Mouse (Mus musculus) liver, adult 2 months (tissue): Measurements from ENCODE around the gene Fars2. TPM values are rescaled to one million over a fixed set of nuclear protein-coding genes. Genes with fewer than 3 reads are reported as not detected.

Experiments
- DNase-seq: peaks from one replicate; pipeline ENCODE4 v3.0.0-alpha.2; 2011; ENCODE audit warnings: low read depth, low spot score; ENCODE audit errors: extremely low read depth
- H3K27ac ChIP-seq: fragments of 200-500 bp; replicated peaks from 2 replicates; pipeline ENCODE4 v1.5.1; 2012; ENCODE audit warnings: low read depth, mild to moderate bottlenecking, control low read depth, inconsistent platforms, low read length; ENCODE audit not compliant: insufficient read depth
- H3K27me3 ChIP-seq: fragments of 200-500 bp; 2 replicates; pipeline ENCODE4 v1.6.1; 2012; ENCODE audit warnings: mild to moderate bottlenecking, moderate library complexity, low read length, inconsistent platforms; ENCODE audit not compliant: control insufficient read depth, insufficient read depth
- H3K36me3 ChIP-seq: fragments of 200-500 bp; 2 replicates; pipeline ENCODE4 v1.6.1; 2012; ENCODE audit warnings: low read length, inconsistent platforms; ENCODE audit not compliant: control insufficient read depth, insufficient read depth
- H3K4me1 ChIP-seq: fragments of 200-500 bp; 2 replicates; pipeline ENCODE4 v1.6.1; 2011; ENCODE audit warnings: low read length; ENCODE audit not compliant: control insufficient read depth, insufficient read depth
- H3K4me3 ChIP-seq: fragments of 200-500 bp; 2 replicates; pipeline ENCODE4 v1.5.1; 2011; ENCODE audit warnings: low read depth, mild to moderate bottlenecking, control low read depth, low read length, moderate library complexity; ENCODE audit not compliant: insufficient read depth
- H3K79me2 ChIP-seq: fragments of 200-500 bp; 2 replicates; pipeline ENCODE4 v1.6.1; 2012; ENCODE audit warnings: inconsistent platforms, mild to moderate bottlenecking, low read length, moderate library complexity; ENCODE audit not compliant: control insufficient read depth, insufficient read depth
- H3K9ac ChIP-seq: fragments of 200-500 bp; 2 replicates; pipeline ENCODE4 v1.6.1; 2012; ENCODE audit warnings: low read depth, mild to moderate bottlenecking, control low read depth, inconsistent platforms, low read length
- CTCF ChIP-seq: fragments of 200-500 bp; IDR thresholded peaks from 2 replicates; pipeline ENCODE4 v1.5.1; 2011; ENCODE audit warnings: low read depth, low read length, control low read depth
- POLR2A ChIP-seq: fragments of 200-500 bp; IDR thresholded peaks from 2 replicates; pipeline ENCODE4 v1.6.1; 2011; ENCODE audit warnings: low read length, control low read depth; ENCODE audit not compliant: insufficient read depth; ENCODE audit errors: extremely low read depth
- WGBS: fragments of 180-500 bp; shearing (Covaris S2); methylation state at CpG from one replicate; pipeline ENCODE4 v1.1.7; 2018; 5-methylcytosine and 5-hydroxymethylcytosine counted together
- polyA plus RNA-seq: library from polyadenylated mRNA; depleted of rRNA; stranded (reverse); fragments of >200 nt; gene quantifications from 2 replicates; pipeline ENCODE4 v1.2.3, GENCODE M21; 2012
- total RNA-seq: library from RNA; depleted of rRNA; stranded (reverse); fragments of >200 nt; gene quantifications from 2 replicates; pipeline ENCODE4 v1.2.3, GENCODE M21; 2014

Fars2 gene
- total and polyA plus RNA-seq, 2 experiments, result 47.1 to 58.4 TPM

- no peak overlapping the region for H3K9ac ChIP-seq
- H3K36me3 ChIP-seq, result no peaks in the 10 kb centered on the region; the same call in 1 of the 2 replicates
- no peak overlapping the region for H3K27ac ChIP-seq
- no peaks in the 10 kb centered on the region; the same call in 1 of the 2 replicates for H3K4me1 ChIP-seq
- no peak overlapping the region for H3K4me3 ChIP-seq
- no peaks in the 10 kb centered on the region; the same call in 1 of the 2 replicates for H3K79me2 ChIP-seq
- no peak for DNase-seq
- TF ChIP-seq CTCF (no peak), POLR2A (no peak)
- H3K27me3 ChIP-seq, result no peaks in the 10 kb centered on the region
- 85% methylated on average over 4 of the region's 4 CpGs for WGBS
These were observed 83.2 kb downstream of the Fars2 start for GRCm38 (mm10) chr13:36200453-36200852.

- Histone ChIP-seq H3K4me3 (no peak overlapping the region), H3K27ac (no peak overlapping the region), H3K9ac (no peak overlapping the region), H3K27me3 (no peaks in the 10 kb centered on the region), H3K79me2 (no peaks in the 10 kb centered on the region; the same call in 1 of the 2 replicates), H3K4me1 (no peaks in the 10 kb centered on the region; the same call in 1 of the 2 replicates), H3K36me3 (no peaks in the 10 kb centered on the region; the same call in 1 of the 2 replicates)
- WGBS, result 80% methylated on average over 2 of the region's 2 CpGs
- no peak for TF ChIP-seq CTCF
- TF ChIP-seq POLR2A, result no peak
- no peak for DNase-seq
These were observed 85.3 kb downstream of the Fars2 start for GRCm38 (mm10) chr13:36202496-36202895.

GRCm38 (mm10) chr13:36203014-36203413 lies 85.8 kb downstream of the Fars2 start:
- Histone ChIP-seq H3K27me3 (no peaks in the 10 kb centered on the region), H3K4me3 (no peak overlapping the region), H3K27ac (no peak overlapping the region), H3K9ac (no peak overlapping the region), H3K79me2 (no peaks in the 10 kb centered on the region; the same call in 1 of the 2 replicates), H3K4me1 (no peaks in the 10 kb centered on the region; the same call in 1 of the 2 replicates), H3K36me3 (no peaks in the 10 kb centered on the region; the same call in 1 of the 2 replicates)
- no peak for DNase-seq
- no peak for TF ChIP-seq POLR2A
- no peak for TF ChIP-seq CTCF
- 90% methylated on average over 6 of the region's 6 CpGs for WGBS

- DNase-seq, result no peak
- TF ChIP-seq POLR2A (no peak), CTCF (no peak)
- no peaks in the 10 kb centered on the region; the same call in 1 of the 2 replicates for H3K79me2 ChIP-seq
- WGBS, result 91% methylated on average over 3 of the region's 3 CpGs
- H3K27me3 ChIP-seq, result no peaks in the 10 kb centered on the region
- no peak overlapping the region for H3K27ac ChIP-seq
- no peaks in the 10 kb centered on the region; the same call in 1 of the 2 replicates for H3K4me1 ChIP-seq
- no peak overlapping the region for H3K4me3 ChIP-seq
- H3K36me3 ChIP-seq, result no peaks in the 10 kb centered on the region; the same call in 1 of the 2 replicates
- H3K9ac ChIP-seq, result no peak overlapping the region
These were observed 87.1 kb downstream of the Fars2 start for GRCm38 (mm10) chr13:36204320-36204719.

DNA sequence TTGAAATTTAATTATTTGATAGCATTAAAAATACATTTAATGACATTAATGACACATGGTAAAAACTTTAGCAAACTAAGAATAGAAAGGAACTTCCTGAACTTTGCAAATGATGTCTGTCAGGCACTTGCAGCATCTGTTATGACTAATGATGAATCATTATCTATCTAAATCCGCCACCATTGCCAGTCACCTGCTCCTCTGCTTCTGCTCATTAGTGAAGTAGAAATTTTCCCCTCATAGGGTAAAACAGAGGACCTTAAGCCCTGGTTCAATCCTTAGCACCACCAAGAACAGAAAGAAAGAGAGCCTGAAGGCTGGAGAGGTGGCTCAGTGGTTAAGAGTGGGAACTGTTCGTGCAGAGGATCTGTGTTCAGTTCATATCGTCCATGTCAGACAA lies 93.8 kb downstream of the Fars2 start:
- 92% methylated on average over 3 of the region's 3 CpGs for WGBS

DNA sequence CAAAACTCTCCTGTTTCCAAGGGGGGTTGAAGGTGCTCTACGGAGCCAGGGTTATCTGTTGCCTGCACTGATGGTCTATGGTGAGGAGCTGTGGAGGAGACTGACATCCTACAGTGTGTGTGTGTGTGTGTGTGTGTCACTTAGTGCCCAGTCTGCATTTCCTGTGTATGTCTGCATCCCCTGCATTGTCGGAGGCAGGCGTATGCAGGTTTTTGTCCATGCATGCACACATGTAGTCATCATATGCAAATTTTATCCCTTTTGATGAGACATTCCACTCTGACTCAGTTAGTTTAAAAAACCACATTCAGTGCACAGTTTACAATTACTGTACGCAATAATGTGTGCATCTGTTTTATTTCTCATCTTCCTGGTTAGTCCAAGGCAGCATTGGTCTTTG lies 96.8 kb downstream of the Fars2 start:
- Histone ChIP-seq H3K4me1 (no peaks in the 10 kb centered on the region), H3K79me2 (no peaks in the 10 kb centered on the region), H3K36me3 (no peaks in the 10 kb centered on the region), H3K27ac (no peak overlapping the region), H3K27me3 (no peaks in the 10 kb centered on the region), H3K4me3 (no peak overlapping the region), H3K9ac (no peak overlapping the region)
- 95% methylated on average over 4 of the region's 4 CpGs for WGBS
- TF ChIP-seq CTCF, result no peak
- TF ChIP-seq POLR2A, result no peak
- DNase-seq, result no peak

More for the DNA sequence above, 93.8 kb downstream of the Fars2 start:
- H3K9ac ChIP-seq, result no peak overlapping the region
- H3K27me3 ChIP-seq, result no peaks in the 10 kb centered on the region
- no peak for TF ChIP-seq POLR2A
- TF ChIP-seq CTCF, result no peak
- H3K4me1 ChIP-seq, result no peaks in the 10 kb centered on the region
- no peak for DNase-seq
- no peak overlapping the region for H3K4me3 ChIP-seq
- no peaks in the 10 kb centered on the region for H3K79me2 ChIP-seq
- no peak overlapping the region for H3K27ac ChIP-seq
- H3K36me3 ChIP-seq, result no peaks in the 10 kb centered on the region
